Mouse (Mus musculus): ENCODE data around the gene Cep57. TPM values are rescaled to one million over a fixed set of nuclear protein-coding genes. Genes with fewer than 3 reads are reported as not detected.

Cep57 gene
- polyA plus RNA-seq (2012; rRNA removed): 34.7 and 40.4 TPM in 2 replicates

DNA sequence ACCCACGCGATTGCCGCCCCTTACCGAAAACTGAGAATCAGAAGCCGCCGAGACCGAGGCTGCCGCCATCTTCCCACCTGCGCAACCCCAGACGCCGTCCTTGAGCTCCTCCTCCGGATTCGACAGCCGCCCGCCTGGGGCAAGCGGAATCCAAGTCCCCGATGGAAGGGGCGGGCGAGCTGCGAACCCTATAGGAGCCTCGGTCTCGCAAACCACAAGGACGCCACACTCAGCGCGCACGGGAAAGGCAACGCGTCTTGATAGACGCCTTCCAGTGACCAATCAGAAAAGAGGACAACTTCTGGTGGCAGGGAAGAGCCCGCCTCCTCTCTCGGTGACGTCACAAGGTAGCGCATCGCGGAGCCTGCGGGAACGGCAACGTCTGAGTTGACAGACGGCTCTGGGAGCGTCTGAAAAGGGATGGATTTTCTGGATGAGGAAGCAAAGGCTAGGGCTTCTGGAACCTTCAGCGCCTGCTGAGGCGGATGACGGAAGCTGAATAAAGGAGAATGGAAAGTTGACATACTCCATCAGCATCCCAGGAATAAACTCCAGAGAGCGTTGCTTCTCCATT is at the start of gene Cep57:
Gene Cep57 (minus strand): TSS at position 276 of the 574 bp plus-strand sequence.
- peak; percentile 100 for DNase-seq (ENCODE audit: low read depth)
- peak; percentile 18; the same call in 1 of the 2 replicates for TF ChIP-seq POLR2A (IDR thresholded peaks at IDR 0.05; ENCODE audit: borderline replicate concordance, extremely low read depth, insufficient read depth, insufficient read length, poor library complexity, severe bottlenecking)
- TF ChIP-seq CTCF (IDR thresholded peaks at IDR 0.05; ENCODE audit: borderline replicate concordance, extremely low read depth, insufficient read depth, insufficient read length): no peak

DNA sequence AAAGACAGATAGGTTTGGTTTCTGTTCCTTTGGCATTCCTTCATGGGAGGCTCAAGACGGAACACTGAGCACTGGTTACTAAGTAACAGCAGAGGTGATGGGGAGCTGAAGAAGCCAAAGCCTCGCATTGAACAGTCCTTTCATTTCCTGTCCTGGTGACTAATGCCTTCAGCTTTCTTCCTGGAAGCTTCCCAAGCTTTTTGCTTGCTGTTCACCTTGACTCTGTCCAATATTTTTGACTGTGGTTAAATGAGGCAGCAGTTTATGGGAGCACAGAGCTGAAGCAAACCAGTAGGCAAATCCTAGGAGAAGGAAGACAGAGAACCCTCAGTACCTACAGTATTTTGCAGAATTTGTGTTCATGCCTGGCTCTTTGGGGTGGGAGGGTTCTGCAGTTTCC is 48.4 kb upstream of the Cep57 start:
- no peak for DNase-seq (ENCODE audit: low read depth)
- TF ChIP-seq CTCF (IDR thresholded peaks at IDR 0.05; ENCODE audit: borderline replicate concordance, extremely low read depth, insufficient read depth, insufficient read length) (no peak), POLR2A (IDR thresholded peaks at IDR 0.05; ENCODE audit: borderline replicate concordance, extremely low read depth, insufficient read depth, insufficient read length, poor library complexity, severe bottlenecking) (no peak)

DNA sequence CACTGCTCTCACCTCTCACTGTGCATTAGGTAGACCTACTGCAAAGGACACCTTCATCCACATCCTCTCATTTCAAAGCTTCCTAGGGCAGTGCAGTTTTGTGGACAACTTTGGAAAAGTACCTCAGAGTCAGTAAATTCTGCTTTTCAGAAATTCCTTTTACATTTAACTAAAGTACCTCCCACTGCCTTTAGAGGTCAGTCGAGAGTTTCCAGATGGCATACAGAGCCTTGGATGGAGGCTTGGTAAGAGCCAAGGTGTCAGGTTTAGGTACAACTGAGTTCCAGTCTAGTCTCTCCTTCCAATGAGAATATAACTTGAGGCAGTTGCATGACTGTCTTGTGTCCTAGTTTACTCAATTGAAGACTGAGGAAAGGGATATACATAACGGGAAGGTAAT is 47.5 kb upstream of the Cep57 start:
- peak; percentile 19; the same call in 1 of the 2 replicates for TF ChIP-seq CTCF (IDR thresholded peaks at IDR 0.05; ENCODE audit: borderline replicate concordance, extremely low read depth, insufficient read depth, insufficient read length)
- TF ChIP-seq POLR2A (IDR thresholded peaks at IDR 0.05; ENCODE audit: borderline replicate concordance, extremely low read depth, insufficient read depth, insufficient read length, poor library complexity, severe bottlenecking): no peak
- DNase-seq (ENCODE audit: low read depth): peak; percentile 19

DNA sequence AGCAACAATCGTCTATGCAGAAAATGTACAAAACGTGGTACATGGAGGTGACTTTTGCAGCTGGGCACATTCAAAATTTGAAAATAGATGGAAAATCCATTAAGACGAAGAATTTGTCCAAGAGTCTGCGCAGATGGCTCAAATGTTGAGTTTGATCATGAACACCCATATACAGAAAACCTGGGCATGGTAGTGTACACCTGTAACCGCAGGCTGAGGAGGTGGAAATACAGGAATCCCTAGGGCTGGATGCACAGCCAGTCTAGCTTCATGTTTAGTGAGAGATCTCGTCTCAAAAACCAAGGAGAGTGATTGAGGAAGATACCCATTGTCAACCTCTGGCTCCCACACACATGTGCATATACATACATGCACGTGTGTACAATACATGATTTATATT is 44.7 kb upstream of the Cep57 start:
- TF ChIP-seq POLR2A (IDR thresholded peaks at IDR 0.05; ENCODE audit: borderline replicate concordance, extremely low read depth, insufficient read depth, insufficient read length, poor library complexity, severe bottlenecking) (no peak), CTCF (IDR thresholded peaks at IDR 0.05; ENCODE audit: borderline replicate concordance, extremely low read depth, insufficient read depth, insufficient read length) (no peak)
- DNase-seq (ENCODE audit: low read depth): no peak

DNA sequence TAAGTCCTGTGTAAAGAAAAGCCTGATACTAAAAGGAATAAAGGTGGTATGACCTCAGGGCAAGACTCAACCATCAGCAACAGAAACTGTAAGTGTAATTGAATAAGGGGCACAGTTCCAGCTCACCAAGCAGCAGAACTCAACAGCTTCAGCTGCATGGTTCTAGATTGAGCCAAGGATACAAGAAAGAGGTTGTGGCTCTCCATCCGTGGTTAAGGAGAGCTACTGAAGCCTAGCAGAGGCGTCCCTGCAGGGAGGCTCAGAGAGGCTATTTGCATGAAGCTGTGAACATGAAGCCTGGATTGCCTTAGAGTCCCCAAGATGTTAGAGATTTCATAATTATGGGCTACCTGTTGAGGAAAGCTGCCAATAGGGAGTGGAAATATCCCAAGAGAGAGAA is 40.7 kb upstream of the Cep57 start:
- no peak for DNase-seq (ENCODE audit: low read depth)
- TF ChIP-seq CTCF (IDR thresholded peaks at IDR 0.05; ENCODE audit: borderline replicate concordance, extremely low read depth, insufficient read depth, insufficient read length) (no peak), POLR2A (IDR thresholded peaks at IDR 0.05; ENCODE audit: borderline replicate concordance, extremely low read depth, insufficient read depth, insufficient read length, poor library complexity, severe bottlenecking) (no peak)

DNA sequence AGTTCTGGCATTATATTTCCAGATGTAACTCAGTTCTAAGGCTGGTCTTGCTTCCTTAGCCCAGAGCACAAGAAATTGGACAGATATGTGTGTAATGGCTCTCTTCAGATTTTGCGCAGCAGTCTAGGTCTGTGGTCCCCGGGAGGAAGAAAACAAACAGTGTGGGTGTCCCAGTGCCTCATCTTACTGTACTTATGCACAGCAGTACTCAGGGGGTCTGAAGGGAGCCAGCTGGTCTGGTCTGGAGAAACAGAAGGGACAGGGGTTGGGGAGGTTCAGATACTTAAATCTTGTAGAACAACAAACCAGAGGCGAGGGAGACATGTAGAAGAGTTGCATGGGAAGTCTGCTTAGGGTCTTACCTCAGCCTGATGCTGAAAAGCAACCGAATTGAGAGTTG is 29.9 kb upstream of the Cep57 start:
- TF ChIP-seq CTCF (IDR thresholded peaks at IDR 0.05; ENCODE audit: borderline replicate concordance, extremely low read depth, insufficient read depth, insufficient read length) (no peak), POLR2A (IDR thresholded peaks at IDR 0.05; ENCODE audit: borderline replicate concordance, extremely low read depth, insufficient read depth, insufficient read length, poor library complexity, severe bottlenecking) (no peak)
- DNase-seq (ENCODE audit: low read depth): no peak

DNA sequence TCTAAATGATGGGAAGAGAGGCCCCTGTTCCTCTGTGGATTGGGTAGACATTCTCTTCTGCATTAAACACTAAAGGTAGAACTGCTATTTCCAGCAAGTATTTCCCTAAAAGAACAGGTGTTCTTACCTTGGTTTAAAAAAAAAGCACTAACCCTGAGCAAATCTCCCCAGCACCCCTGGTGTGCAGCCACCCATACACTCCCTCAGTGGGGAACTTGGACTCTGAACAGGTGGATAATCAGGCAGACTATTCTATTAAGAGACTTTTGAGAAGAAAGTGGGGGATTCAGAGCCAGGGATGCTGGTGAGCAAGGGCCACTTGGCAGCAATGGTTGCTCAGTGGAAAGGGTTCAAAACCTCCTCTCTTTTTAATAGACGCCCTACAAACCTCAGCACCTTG is 29.3 kb upstream of the Cep57 start:
- TF ChIP-seq POLR2A (IDR thresholded peaks at IDR 0.05; ENCODE audit: borderline replicate concordance, extremely low read depth, insufficient read depth, insufficient read length, poor library complexity, severe bottlenecking) (no peak), CTCF (IDR thresholded peaks at IDR 0.05; ENCODE audit: borderline replicate concordance, extremely low read depth, insufficient read depth, insufficient read length) (no peak)
- DNase-seq (ENCODE audit: low read depth): no peak

DNA sequence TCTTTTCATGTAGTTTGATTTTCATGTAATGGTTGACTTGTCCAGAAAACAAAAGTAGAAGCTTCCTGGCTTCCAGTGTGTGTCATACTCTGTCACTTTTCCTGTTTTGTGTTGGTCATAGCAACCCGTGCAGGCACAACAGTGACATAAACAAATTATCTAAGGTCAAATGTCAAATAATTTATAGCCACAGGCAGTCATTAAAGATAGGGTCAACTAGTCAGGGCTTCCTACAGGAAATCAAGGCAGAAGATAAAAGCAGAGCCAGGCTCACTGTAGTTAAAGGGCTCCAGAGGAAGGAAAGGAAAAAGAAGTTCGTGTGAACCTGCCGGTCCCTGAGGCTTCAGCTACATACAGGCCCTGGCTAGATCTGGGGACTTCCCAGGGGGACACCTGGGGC is 27.0 kb upstream of the Cep57 start:
- DNase-seq (ENCODE audit: low read depth): no peak
- TF ChIP-seq CTCF (IDR thresholded peaks at IDR 0.05; ENCODE audit: borderline replicate concordance, extremely low read depth, insufficient read depth, insufficient read length) (no peak), POLR2A (IDR thresholded peaks at IDR 0.05; ENCODE audit: borderline replicate concordance, extremely low read depth, insufficient read depth, insufficient read length, poor library complexity, severe bottlenecking) (no peak)

DNA sequence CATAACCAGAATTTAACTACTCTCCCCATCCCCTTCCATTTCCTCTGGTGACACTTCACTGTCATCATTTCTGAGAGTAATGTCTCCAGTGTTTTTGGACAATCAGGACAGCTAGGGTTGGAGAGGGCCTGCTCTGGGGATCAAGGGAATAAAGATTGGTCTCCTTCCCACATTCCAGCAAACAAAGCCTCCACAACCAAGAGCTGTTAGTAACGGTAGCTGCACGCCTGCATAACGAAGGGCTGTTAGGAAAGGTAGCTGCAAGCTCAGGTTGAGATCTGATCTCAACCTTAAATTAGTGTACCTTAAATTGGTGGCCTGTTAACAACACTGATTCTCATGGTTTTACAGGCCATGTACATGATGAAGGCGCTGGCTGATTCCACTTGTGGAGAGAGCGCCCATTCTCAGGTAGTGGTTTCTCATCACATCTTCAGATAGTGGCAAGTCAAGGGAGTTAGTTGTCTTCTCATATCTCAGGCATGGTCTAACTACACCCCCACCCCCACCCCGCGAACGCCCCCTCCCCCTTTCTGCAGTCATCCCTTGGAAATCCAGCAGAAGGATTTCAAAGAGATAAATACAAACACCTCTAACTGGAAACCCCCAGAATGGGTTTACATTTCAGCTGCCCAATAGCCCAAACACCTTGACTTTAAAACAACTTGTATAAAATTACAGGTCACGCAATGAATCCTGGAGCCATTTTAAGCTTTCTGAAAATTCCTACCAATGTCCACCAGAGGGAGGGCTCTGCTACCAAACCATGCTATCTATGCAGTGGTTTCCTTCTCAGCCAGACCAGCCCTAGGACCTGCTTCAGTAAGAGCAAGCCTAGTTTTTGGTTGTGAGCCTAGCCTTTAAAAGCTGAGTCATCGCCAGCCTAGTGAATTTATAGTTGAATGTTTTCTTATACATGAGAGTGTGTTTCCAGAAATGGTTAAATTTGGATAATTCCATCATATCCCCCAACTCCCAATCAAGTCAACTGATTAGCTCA is 21.9 kb upstream of the Cep57 start:
- TF ChIP-seq POLR2A (IDR thresholded peaks at IDR 0.05; ENCODE audit: borderline replicate concordance, extremely low read depth, insufficient read depth, insufficient read length, poor library complexity, severe bottlenecking): no peak
- peak; percentile 67; the same call in 1 of the 2 replicates for TF ChIP-seq CTCF (IDR thresholded peaks at IDR 0.05; ENCODE audit: borderline replicate concordance, extremely low read depth, insufficient read depth, insufficient read length)
- peak; percentile 78 for DNase-seq (ENCODE audit: low read depth)

DNA sequence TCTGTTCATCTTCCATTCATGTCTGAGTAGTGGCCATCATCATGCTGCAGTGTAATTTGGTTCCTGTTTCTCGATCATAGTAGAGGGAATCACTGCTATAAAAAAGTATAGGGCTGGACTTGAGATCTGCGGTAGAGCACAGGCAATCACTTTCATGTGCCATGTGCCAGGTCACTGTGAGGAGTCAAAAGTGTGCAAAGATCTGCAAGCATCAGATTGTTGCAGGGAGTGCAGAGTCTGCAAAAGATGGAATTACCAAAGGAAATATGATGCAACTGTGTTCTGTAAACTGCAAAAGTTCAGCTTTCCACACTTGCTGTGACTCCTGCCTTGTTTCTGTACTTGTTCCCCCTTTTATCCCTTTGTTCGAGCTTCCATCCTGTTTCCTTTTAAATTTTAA is 20.7 kb upstream of the Cep57 start:
- DNase-seq (ENCODE audit: low read depth): no peak
- TF ChIP-seq POLR2A (IDR thresholded peaks at IDR 0.05; ENCODE audit: borderline replicate concordance, extremely low read depth, insufficient read depth, insufficient read length, poor library complexity, severe bottlenecking): no peak
- no peak for TF ChIP-seq CTCF (IDR thresholded peaks at IDR 0.05; ENCODE audit: borderline replicate concordance, extremely low read depth, insufficient read depth, insufficient read length)

DNA sequence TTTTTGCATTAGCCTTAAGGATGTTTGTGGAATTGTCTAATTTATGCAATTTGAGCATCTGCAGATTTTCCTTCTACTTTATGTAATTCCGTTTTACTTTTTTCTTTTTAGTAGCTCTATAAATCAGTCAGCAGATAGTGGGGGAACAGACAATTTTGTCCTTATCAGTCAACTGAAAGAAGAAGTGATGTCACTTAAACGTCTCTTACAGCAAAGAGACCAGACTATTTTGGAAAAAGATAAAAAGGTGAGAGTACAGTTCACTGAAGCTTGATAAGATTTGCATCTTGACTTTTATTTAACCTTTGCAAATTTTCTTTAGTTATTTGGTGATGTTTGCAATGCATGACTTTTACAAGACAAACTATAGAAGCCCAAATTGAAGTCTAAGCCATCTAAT is 9.8 kb upstream of the Cep57 start:
- TF ChIP-seq CTCF (IDR thresholded peaks at IDR 0.05; ENCODE audit: borderline replicate concordance, extremely low read depth, insufficient read depth, insufficient read length): no peak
- no peak for TF ChIP-seq POLR2A (IDR thresholded peaks at IDR 0.05; ENCODE audit: borderline replicate concordance, extremely low read depth, insufficient read depth, insufficient read length, poor library complexity, severe bottlenecking)
- no peak for DNase-seq (ENCODE audit: low read depth)

Data from brain, embryonic 14.5 days (tissue).